Mouse (Mus musculus): ENCODE data around the gene Asphd1.
"Not testable (repeated sequence)": the region's sequence is repeated elsewhere in the genome, so short reads cannot be mapped to it uniquely, and the experiment has no call there.

DNA sequence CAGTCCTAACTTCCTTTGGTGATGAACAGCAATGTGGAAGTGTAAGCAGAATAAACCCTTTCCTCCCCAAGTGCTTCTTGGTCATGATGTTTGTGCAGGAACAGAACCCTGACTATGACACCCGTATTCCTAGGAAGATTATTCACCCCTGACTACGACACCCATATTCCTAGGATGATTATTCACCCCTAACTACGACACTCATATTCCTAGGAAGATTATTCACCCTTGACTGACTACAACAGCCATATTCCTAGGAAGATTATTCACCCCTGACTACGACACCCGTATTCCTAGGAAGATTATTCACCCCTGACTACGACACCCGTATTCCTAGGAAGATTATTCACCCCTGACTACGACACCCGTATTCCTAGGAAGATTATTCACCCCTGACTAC, 49.6 kb downstream of the Asphd1 start:
- not testable (repeated sequence) for TF ChIP-seq CTCF (conservative IDR thresholded peaks at IDR 0.05; ENCODE audit: insufficient read depth, insufficient read length, low read depth, low read length); POLR2A (IDR thresholded peaks at IDR 0.05; ENCODE audit: low read depth, low read length)
